Mouse (Mus musculus): ENCODE results near the gene Gm9048. TPM values are rescaled to one million over a fixed set of nuclear protein-coding genes. Genes with fewer than 3 reads are reported as not detected.
"Not testable (repeated sequence)": the region's sequence is repeated elsewhere in the genome, so short reads cannot be mapped to it uniquely, and the experiment has no call there.

Gene Gm9048
- total RNA-seq (2021) (not detected), polyA plus RNA-seq (2012; rRNA removed) (not detected in 2 replicates)
- long read RNA-seq: 0 reads

DNA sequence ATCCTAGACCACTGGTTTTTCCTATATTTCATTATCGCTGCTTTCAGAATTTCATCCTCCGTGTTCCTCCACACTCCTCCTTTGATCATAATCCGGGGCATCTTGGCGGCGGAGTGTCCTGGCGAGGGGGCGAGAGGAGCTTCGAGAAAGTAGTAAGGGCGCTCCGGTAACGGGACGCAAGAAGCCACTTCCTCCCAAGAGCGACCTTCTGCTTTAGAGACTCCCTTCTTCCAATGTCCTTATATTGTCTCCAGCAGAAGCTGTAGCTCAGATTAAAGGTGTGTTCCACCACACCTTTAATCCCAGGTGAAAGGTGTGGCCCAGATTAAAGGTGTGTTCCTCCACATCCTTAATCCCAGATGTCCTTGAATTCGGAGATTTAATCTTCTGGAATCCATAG lies at the start of gene Gm9048:
Gene Gm9048, minus strand, starts transcription at position 101 of the 400 bp plus-strand sequence.
- DNase-seq; H3K36me3 ChIP-seq (ENCODE audit: control insufficient read depth, insufficient read depth, low read length); H3K27me3 ChIP-seq (ENCODE audit: control insufficient read depth, insufficient read depth, low read length); H3K4me3 ChIP-seq; intact Hi-C loops (cut with DNase I); H3K4me1 ChIP-seq (ENCODE audit: control insufficient read depth, insufficient read depth, low read length); H3K9ac ChIP-seq (ENCODE audit: low read depth, low read length); H3K27ac ChIP-seq; H3K79me2 ChIP-seq (replicated peaks; ENCODE audit: control insufficient read depth, insufficient read depth, low read length): not testable (repeated sequence)
- WGBS: 78% methylated on average over 1 of the region's 14 CpGs

DNA sequence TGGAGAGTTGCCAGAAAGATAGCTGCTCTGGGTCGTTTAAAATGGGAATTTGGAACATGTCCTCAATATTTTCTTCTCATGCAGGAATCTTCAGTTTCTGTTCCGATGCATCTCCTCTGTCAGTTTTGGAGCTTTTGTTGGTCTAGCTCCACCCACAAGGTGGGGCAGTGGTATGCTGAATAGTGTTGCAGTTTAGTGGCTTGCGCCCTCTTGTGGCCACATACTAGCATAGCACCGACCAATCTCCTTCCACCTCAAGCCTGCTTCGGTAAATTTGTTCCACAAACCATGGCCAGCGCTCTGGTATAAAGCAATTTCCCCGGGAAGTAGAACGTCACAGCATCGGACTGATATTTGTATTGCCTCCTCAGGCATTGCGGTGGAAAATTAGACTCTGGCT lies 22.0 kb upstream of the Gm9048 start:
- Histone ChIP-seq H3K36me3 (ENCODE audit: control insufficient read depth, insufficient read depth, low read length) (no peaks in the 10 kb centered on the region), H3K9ac (ENCODE audit: low read depth, low read length) (no peak overlapping the region), H3K27me3 (ENCODE audit: control insufficient read depth, insufficient read depth, low read length) (no peaks in the 10 kb centered on the region; the same call in 1 of the 2 replicates), H3K79me2 (replicated peaks; ENCODE audit: control insufficient read depth, insufficient read depth, low read length) (no peaks in the 10 kb centered on the region), H3K4me3 (no peak overlapping the region), H3K27ac (no peak overlapping the region), H3K4me1 (ENCODE audit: control insufficient read depth, insufficient read depth, low read length) (no peaks in the 10 kb centered on the region)
- peak; percentile 71 to 72 for DNase-seq
- intact Hi-C loops (cut with DNase I): loop anchor here (1.0 kb wide), 1 partner anchor 214 kb away; no protein-coding TSS in a partner anchor
- WGBS: 4% methylated on average over 10 of the region's 10 CpGs
- peak; percentile 97 for TF ChIP-seq CTCF (IDR thresholded peaks at IDR 0.05)
- peak; percentile 51; the same call in 1 of the 2 replicates for TF ChIP-seq EP300 (IDR thresholded peaks at IDR 0.05; ENCODE audit: insufficient read depth, low read depth, low read length)
- TF ChIP-seq POLR2A (IDR thresholded peaks at IDR 0.05; ENCODE audit: insufficient read depth, low read depth, low read length): no peak

DNA sequence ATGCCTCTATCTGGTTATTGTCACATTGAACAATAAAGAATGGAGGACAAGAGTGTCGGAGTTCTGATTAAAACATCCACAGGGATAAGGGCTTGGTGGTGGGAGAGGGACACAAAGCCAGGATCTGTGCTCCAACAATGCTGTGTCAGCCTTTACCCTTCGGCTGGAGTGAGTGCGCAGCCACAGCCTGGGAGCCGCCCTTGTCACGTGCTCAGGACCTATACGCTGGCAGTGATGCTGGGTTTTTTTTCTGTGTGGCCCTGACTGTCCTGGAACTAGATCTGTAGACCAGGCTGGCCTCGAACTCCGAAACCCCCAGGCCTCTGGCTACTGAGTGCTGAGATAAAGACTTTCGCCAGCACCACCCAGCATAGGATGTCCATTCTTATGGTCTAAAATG lies 21.0 kb upstream of the Gm9048 start:
- H3K79me2 ChIP-seq (replicated peaks; ENCODE audit: control insufficient read depth, insufficient read depth, low read length): no peaks in the 10 kb centered on the region
- TF ChIP-seq EP300 (IDR thresholded peaks at IDR 0.05; ENCODE audit: insufficient read depth, low read depth, low read length) (no peak), CTCF (IDR thresholded peaks at IDR 0.05) (no peak), POLR2A (IDR thresholded peaks at IDR 0.05; ENCODE audit: insufficient read depth, low read depth, low read length) (no peak)
- no peaks in the 10 kb centered on the region for H3K36me3 ChIP-seq (ENCODE audit: control insufficient read depth, insufficient read depth, low read length)
- no peak overlapping the region for H3K9ac ChIP-seq (ENCODE audit: low read depth, low read length)
- no peaks in the 10 kb centered on the region for H3K4me1 ChIP-seq (ENCODE audit: control insufficient read depth, insufficient read depth, low read length)
- intact Hi-C loops (cut with DNase I): no loop called here
- H3K27ac ChIP-seq: no peak overlapping the region
- no peaks in the 10 kb centered on the region; the same call in 1 of the 2 replicates for H3K27me3 ChIP-seq (ENCODE audit: control insufficient read depth, insufficient read depth, low read length)
- DNase-seq: no peak
- 89% methylated on average over 9 of the region's 9 CpGs for WGBS
- H3K4me3 ChIP-seq: no peak overlapping the region

DNA sequence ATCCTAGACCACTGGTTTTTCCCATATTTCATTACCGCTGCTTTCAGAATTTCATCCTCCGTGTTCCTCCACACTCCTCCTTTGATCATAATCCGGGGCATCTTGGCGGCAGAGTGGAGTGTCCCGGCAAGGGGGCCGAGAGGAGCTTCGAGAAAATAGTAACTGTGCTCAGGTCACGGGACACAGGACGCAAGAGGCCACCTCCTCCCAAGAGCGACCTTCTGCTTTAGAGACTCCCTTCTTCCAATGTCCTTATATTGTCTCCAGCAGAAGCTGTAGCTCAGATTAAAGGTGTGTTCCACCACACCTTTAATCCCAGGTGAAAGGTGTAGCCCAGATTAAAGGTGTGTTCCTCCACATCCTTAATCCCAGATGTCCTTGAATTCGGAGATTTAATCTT lies 5.5 kb upstream of the Gm9048 start, which contains the start of gene Gm9049:
Gene Gm9049, minus strand, starts transcription at position 101 of the 400 bp plus-strand sequence.
- WGBS: 80% methylated on average over 1 of the region's 11 CpGs

DNA sequence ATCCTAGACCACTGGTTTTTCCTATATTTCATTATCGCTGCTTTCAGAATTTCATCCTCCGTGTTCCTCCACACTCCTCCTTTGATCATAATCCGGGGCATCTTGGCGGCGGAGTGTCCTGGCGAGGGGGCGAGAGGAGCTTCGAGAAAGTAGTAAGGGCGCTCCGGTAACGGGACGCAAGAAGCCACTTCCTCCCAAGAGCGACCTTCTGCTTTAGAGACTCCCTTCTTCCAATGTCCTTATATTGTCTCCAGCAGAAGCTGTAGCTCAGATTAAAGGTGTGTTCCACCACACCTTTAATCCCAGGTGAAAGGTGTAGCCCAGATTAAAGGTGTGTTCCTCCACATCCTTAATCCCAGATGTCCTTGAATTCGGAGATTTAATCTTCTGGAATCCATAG lies 5.3 kb downstream of the Gm9048 start, which contains the start of gene Gm9046:
Gene Gm9046, minus strand, starts transcription at position 101 of the 400 bp plus-strand sequence.
- DNase-seq; H3K79me2 ChIP-seq (replicated peaks; ENCODE audit: control insufficient read depth, insufficient read depth, low read length); H3K4me3 ChIP-seq; intact Hi-C loops (cut with DNase I); H3K27me3 ChIP-seq (ENCODE audit: control insufficient read depth, insufficient read depth, low read length); H3K4me1 ChIP-seq (ENCODE audit: control insufficient read depth, insufficient read depth, low read length); H3K9ac ChIP-seq (ENCODE audit: low read depth, low read length); H3K27ac ChIP-seq; H3K36me3 ChIP-seq (ENCODE audit: control insufficient read depth, insufficient read depth, low read length): not testable (repeated sequence)
- WGBS: no CpG with 5 or more reads among the region's 14 CpGs

More for the DNA sequence above, 5.5 kb upstream of the Gm9048 start, which contains the start of gene Gm9049:
- H3K36me3 ChIP-seq (ENCODE audit: control insufficient read depth, insufficient read depth, low read length); H3K79me2 ChIP-seq (replicated peaks; ENCODE audit: control insufficient read depth, insufficient read depth, low read length); H3K9ac ChIP-seq (ENCODE audit: low read depth, low read length); H3K27ac ChIP-seq; H3K4me1 ChIP-seq (ENCODE audit: control insufficient read depth, insufficient read depth, low read length); H3K4me3 ChIP-seq; H3K27me3 ChIP-seq (ENCODE audit: control insufficient read depth, insufficient read depth, low read length); DNase-seq; intact Hi-C loops (cut with DNase I): not testable (repeated sequence)

DNA sequence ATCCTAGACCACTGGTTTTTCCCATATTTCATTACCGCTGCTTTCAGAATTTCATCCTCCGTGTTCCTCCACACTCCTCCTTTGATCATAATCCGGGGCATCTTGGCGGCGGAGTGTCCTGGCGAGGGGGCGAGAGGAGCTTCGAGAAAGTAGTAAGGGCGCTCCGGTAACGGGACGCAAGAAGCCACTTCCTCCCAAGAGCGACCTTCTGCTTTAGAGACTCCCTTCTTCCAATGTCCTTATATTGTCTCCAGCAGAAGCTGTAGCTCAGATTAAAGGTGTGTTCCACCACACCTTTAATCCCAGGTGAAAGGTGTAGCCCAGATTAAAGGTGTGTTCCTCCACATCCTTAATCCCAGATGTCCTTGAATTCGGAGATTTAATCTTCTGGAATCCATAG lies 10.7 kb downstream of the Gm9048 start, which contains the start of gene Gm9045:
Gene Gm9045, minus strand, starts transcription at position 101 of the 400 bp plus-strand sequence.
- H3K9ac ChIP-seq (ENCODE audit: low read depth, low read length); H3K27ac ChIP-seq; H3K4me1 ChIP-seq (ENCODE audit: control insufficient read depth, insufficient read depth, low read length); H3K79me2 ChIP-seq (replicated peaks; ENCODE audit: control insufficient read depth, insufficient read depth, low read length); DNase-seq; H3K36me3 ChIP-seq (ENCODE audit: control insufficient read depth, insufficient read depth, low read length); intact Hi-C loops (cut with DNase I); H3K4me3 ChIP-seq; H3K27me3 ChIP-seq (ENCODE audit: control insufficient read depth, insufficient read depth, low read length): not testable (repeated sequence)
- WGBS: no CpG with 5 or more reads among the region's 14 CpGs

DNA sequence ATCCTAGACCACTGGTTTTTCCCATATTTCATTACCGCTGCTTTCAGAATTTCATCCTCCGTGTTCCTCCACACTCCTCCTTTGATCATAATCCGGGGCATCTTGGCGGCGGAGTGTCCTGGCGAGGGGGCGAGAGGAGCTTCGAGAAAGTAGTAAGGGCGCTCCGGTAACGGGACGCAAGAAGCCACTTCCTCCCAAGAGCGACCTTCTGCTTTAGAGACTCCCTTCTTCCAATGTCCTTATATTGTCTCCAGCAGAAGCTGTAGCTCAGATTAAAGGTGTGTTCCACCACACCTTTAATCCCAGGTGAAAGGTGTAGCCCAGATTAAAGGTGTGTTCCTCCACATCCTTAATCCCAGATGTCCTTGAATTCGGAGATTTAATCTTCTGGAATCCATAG lies 16.2 kb downstream of the Gm9048 start, which contains the start of gene Gm9044:
Gene Gm9044, minus strand, starts transcription at position 101 of the 400 bp plus-strand sequence.
- intact Hi-C loops (cut with DNase I); H3K9ac ChIP-seq (ENCODE audit: low read depth, low read length); H3K27me3 ChIP-seq (ENCODE audit: control insufficient read depth, insufficient read depth, low read length); DNase-seq; H3K79me2 ChIP-seq (replicated peaks; ENCODE audit: control insufficient read depth, insufficient read depth, low read length); H3K4me3 ChIP-seq; H3K36me3 ChIP-seq (ENCODE audit: control insufficient read depth, insufficient read depth, low read length); H3K4me1 ChIP-seq (ENCODE audit: control insufficient read depth, insufficient read depth, low read length); H3K27ac ChIP-seq: not testable (repeated sequence)
- no CpG with 5 or more reads among the region's 14 CpGs for WGBS

DNA sequence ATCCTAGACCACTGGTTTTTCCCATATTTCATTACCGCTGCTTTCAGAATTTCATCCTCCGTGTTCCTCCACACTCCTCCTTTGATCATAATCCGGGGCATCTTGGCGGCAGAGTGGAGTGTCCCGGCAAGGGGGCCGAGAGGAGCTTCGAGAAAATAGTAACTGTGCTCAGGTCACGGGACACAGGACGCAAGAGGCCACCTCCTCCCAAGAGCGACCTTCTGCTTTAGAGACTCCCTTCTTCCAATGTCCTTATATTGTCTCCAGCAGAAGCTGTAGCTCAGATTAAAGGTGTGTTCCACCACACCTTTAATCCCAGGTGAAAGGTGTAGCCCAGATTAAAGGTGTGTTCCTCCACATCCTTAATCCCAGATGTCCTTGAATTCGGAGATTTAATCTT lies 21.6 kb downstream of the Gm9048 start, which contains the start of gene Gm9040:
Gene Gm9040, minus strand, starts transcription at position 101 of the 400 bp plus-strand sequence.
- intact Hi-C loops (cut with DNase I); DNase-seq; H3K4me1 ChIP-seq (ENCODE audit: control insufficient read depth, insufficient read depth, low read length); H3K27me3 ChIP-seq (ENCODE audit: control insufficient read depth, insufficient read depth, low read length); H3K4me3 ChIP-seq; H3K36me3 ChIP-seq (ENCODE audit: control insufficient read depth, insufficient read depth, low read length); H3K79me2 ChIP-seq (replicated peaks; ENCODE audit: control insufficient read depth, insufficient read depth, low read length); H3K27ac ChIP-seq; H3K9ac ChIP-seq (ENCODE audit: low read depth, low read length): not testable (repeated sequence)
- no CpG with 5 or more reads among the region's 11 CpGs for WGBS
